Mouse (Mus musculus): ENCODE data around the gene Pold1. TPM values are rescaled to one million over a fixed set of nuclear protein-coding genes. Genes with fewer than 3 reads are reported as not detected.

Gene Pold1
- polyA plus RNA-seq, 1 experiment from 2014 or later: 66.4 TPM

DNA sequence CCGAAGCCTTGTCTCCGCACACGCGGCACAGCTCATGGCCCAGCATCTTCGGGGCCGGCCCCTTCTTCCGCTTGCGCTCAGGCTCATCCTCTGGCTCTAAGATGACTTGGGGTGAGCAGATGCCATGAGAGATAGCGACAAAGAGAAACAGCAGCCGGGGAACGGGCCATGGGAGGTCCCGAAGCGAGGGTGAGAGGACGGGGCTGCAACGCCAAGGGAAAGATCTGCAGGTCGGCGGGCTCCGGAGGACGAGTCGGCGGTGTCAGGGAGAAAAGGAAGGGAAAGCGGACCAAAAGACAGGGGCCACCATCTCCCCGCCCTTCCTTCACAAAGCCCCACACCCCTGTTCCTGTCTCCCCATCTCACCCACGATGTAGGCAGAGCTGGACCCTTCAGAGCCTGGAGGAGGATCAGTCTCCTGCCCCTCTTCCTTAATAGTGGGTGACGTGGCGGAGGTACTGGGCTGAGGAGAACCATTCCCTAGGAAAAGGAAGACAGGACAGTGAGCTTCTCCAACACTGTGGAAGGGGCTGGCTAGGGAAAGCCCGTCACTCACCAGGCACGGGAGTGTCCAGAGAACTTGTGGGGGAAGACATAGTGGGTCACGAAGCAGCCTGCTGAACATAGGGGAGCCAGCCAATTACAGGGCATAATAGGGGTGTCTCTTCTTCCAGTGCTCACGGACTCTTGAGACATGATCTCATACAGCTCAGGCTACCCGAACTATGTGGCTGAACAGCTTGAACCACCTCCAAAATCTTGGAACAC is 3.7 kb upstream of the Pold1 start:
- Histone ChIP-seq H3K36me3 (peaks cover 29% of the 10 kb centered on the region), H3K27me3 (replicated peaks) (no peaks in the 10 kb centered on the region), H3K9ac (no peak overlapping the region), H3K9me3 (no peaks in the 10 kb centered on the region), H3K4me1 (peaks cover 20% of the 10 kb centered on the region), H3K4me2 (replicated peaks) (peak overlapping the region; percentile 63), H3K4me3 (no peak overlapping the region), H3K27ac (no peak overlapping the region)
- 86% methylated on average over 31 of the region's 31 CpGs for WGBS
- ATAC-seq (ENCODE audit: low FRiP score, low read depth): no peak

DNA sequence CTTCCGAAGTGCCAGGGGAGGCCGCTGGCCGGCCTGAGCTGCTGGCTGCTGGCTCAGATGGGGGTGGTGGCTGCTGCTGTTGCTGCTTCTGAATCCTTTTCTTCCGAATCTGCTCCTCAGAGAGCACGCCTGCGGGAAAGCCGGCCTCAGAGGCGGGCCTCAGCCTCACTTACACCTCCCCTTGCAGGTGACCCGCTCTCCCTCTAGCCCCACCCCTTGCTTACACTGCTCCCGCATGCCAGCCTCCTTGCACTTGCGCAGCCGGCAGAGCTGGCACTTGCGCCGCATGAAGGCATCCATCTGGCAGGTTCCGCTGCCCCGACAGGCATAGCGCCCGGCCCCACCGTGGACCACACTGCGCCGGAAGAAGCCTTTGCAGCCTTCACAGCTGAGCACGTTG is 3.1 kb upstream of the Pold1 start:
- Histone ChIP-seq H3K4me1 (peaks cover 20% of the 10 kb centered on the region), H3K9me3 (no peaks in the 10 kb centered on the region), H3K36me3 (peaks cover 29% of the 10 kb centered on the region), H3K4me2 (replicated peaks) (no peak overlapping the region), H3K27ac (no peak overlapping the region), H3K27me3 (replicated peaks) (no peaks in the 10 kb centered on the region), H3K4me3 (no peak overlapping the region), H3K9ac (no peak overlapping the region)
- 71% methylated on average over 22 of the region's 22 CpGs for WGBS
- ATAC-seq (ENCODE audit: low FRiP score, low read depth): no peak

GRCm38 (mm10) chr7:44551301-44551700 is 2.7 kb upstream of the Pold1 start:
- H3K27ac ChIP-seq: no peak overlapping the region
- H3K27me3 ChIP-seq (replicated peaks): no peaks in the 10 kb centered on the region
- ATAC-seq (ENCODE audit: low FRiP score, low read depth): no peak
- H3K9ac ChIP-seq: no peak overlapping the region
- no peak overlapping the region for H3K4me3 ChIP-seq
- peaks cover 20% of the 10 kb centered on the region for H3K4me1 ChIP-seq
- no peak overlapping the region for H3K4me2 ChIP-seq (replicated peaks)
- peaks cover 29% of the 10 kb centered on the region for H3K36me3 ChIP-seq
- whole genome bisulfite sequencing: 92% methylated on average over 21 of the region's 21 CpGs
- 0 out of 2 replicates have a peak, but pooled peaks cover 2% of the 10 kb centered on the region for H3K9me3 ChIP-seq

DNA sequence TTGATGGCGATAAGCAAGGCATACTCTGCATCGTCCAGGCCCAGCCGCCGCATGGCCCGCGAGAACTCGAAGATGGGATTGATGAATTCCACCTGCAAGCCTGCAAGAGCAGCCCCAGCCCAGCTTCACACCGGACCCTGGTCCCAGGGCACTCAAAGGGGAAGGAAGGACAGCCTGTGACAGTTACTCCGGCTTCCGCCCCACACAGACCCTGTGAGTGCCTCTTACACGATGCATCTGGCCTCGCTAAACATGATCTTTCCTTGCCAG is 1.7 kb upstream of the Pold1 start:
- H3K4me3 ChIP-seq: no peak overlapping the region
- 0 out of 2 replicates have a peak, but pooled peaks cover 6% of the 10 kb centered on the region for H3K9me3 ChIP-seq
- H3K27me3 ChIP-seq (replicated peaks): no peaks in the 10 kb centered on the region
- H3K36me3 ChIP-seq: peaks cover 33% of the 10 kb centered on the region
- H3K27ac ChIP-seq: no peak overlapping the region
- no peak overlapping the region for H3K9ac ChIP-seq
- 94% methylated on average over 12 of the region's 12 CpGs for WGBS
- H3K4me2 ChIP-seq (replicated peaks): no peak overlapping the region
- ATAC-seq (ENCODE audit: low FRiP score, low read depth): no peak
- H3K4me1 ChIP-seq: peaks cover 20% of the 10 kb centered on the region

- H3K9ac ChIP-seq: no peak overlapping the region
- WGBS: 95% methylated on average over 23 of the region's 23 CpGs
- H3K9me3 ChIP-seq: 0 out of 2 replicates have a peak, but pooled peaks cover 6% of the 10 kb centered on the region
- H3K27ac ChIP-seq: no peak overlapping the region
- no peak overlapping the region for H3K4me2 ChIP-seq (replicated peaks)
- H3K27me3 ChIP-seq (replicated peaks): no peaks in the 10 kb centered on the region
- H3K36me3 ChIP-seq: peaks cover 33% of the 10 kb centered on the region
- H3K4me1 ChIP-seq: peaks cover 20% of the 10 kb centered on the region
- no peak for ATAC-seq (ENCODE audit: low FRiP score, low read depth)
- H3K4me3 ChIP-seq: no peak overlapping the region
These were observed 1.2 kb upstream of the Pold1 start for GRCm38 (mm10) chr7:44549621-44550408.

DNA sequence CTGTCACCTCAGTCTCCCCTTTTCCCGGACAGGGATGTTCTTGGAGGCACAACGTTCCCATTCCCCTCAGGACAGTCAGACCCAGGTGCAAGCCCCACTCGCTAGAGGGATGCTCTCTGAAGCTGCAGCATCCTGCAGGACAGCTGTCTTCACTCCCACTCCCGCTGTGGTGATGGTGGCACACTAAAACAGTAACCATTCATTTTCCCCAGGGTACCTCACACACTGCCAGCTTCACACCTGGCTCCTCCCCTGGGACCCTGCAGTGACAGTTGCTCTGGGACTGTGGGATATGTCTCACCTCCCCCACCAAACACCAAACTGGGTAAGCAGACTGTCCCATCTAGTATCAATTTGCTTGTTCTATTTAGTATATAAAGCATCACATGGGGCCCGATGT is 924 bp downstream of the Pold1 start:
- no peaks in the 10 kb centered on the region for H3K27me3 ChIP-seq (replicated peaks)
- H3K9ac ChIP-seq: peak overlapping the region; percentile 59
- 18% methylated on average over 5 of the region's 5 CpGs for WGBS
- no peak for ATAC-seq (ENCODE audit: low FRiP score, low read depth)
- peak overlapping the region; percentile 92 for H3K4me2 ChIP-seq (replicated peaks)
- peaks cover 13% of the 10 kb centered on the region for H3K4me1 ChIP-seq
- peaks cover 39% of the 10 kb centered on the region for H3K36me3 ChIP-seq
- H3K9me3 ChIP-seq: 0 out of 2 replicates have a peak, but pooled peaks cover 6% of the 10 kb centered on the region
- H3K4me3 ChIP-seq: peak overlapping the region; percentile 59
- no peak overlapping the region for H3K27ac ChIP-seq

- ATAC-seq (ENCODE audit: low FRiP score, low read depth): no peak
These were observed 1.6 kb downstream of the Pold1 start for GRCm38 (mm10) chr7:44547041-44547440.

GRCm38 (mm10) chr7:44546274-44546673 is 2.4 kb downstream of the Pold1 start:
- H3K27ac ChIP-seq: no peak overlapping the region
- H3K4me2 ChIP-seq (replicated peaks): no peak overlapping the region
- no peak overlapping the region for H3K4me3 ChIP-seq
- no peak for ATAC-seq (ENCODE audit: low FRiP score, low read depth)
- 96% methylated on average over 3 of the region's 3 CpGs for WGBS
- no peak overlapping the region for H3K9ac ChIP-seq
- H3K36me3 ChIP-seq: peaks cover 42% of the 10 kb centered on the region
- no peaks in the 10 kb centered on the region for H3K27me3 ChIP-seq (replicated peaks)
- 0 out of 2 replicates have a peak, but pooled peaks cover 6% of the 10 kb centered on the region for H3K9me3 ChIP-seq
- peaks cover 13% of the 10 kb centered on the region for H3K4me1 ChIP-seq

More at GRCm38 (mm10) chr7:44547041-44547440, 1.6 kb downstream of the Pold1 start:
- no peaks in the 10 kb centered on the region for H3K27me3 ChIP-seq (replicated peaks)
- WGBS: 98% methylated on average over 13 of the region's 13 CpGs
- no peak overlapping the region for H3K9ac ChIP-seq
- H3K36me3 ChIP-seq: peaks cover 42% of the 10 kb centered on the region
- H3K27ac ChIP-seq: no peak overlapping the region
- 0 out of 2 replicates have a peak, but pooled peaks cover 6% of the 10 kb centered on the region for H3K9me3 ChIP-seq
- H3K4me1 ChIP-seq: peaks cover 13% of the 10 kb centered on the region
- H3K4me3 ChIP-seq: no peak overlapping the region
- peak overlapping the region; percentile 92 for H3K4me2 ChIP-seq (replicated peaks)

- H3K27ac ChIP-seq: no peak overlapping the region
- no peak for ATAC-seq (ENCODE audit: low FRiP score, low read depth)
- H3K4me2 ChIP-seq (replicated peaks): no peak overlapping the region
- no peak overlapping the region for H3K9ac ChIP-seq
- WGBS: 83% methylated on average over 12 of the region's 12 CpGs
- H3K27me3 ChIP-seq (replicated peaks): no peaks in the 10 kb centered on the region
- H3K36me3 ChIP-seq: peaks cover 55% of the 10 kb centered on the region
- peaks cover 8% of the 10 kb centered on the region for H3K4me1 ChIP-seq
- 0 out of 2 replicates have a peak, but pooled peaks cover 6% of the 10 kb centered on the region for H3K9me3 ChIP-seq
- no peak overlapping the region for H3K4me3 ChIP-seq
These were observed 5.6 kb downstream of the Pold1 start for GRCm38 (mm10) chr7:44543071-44543470.

DNA sequence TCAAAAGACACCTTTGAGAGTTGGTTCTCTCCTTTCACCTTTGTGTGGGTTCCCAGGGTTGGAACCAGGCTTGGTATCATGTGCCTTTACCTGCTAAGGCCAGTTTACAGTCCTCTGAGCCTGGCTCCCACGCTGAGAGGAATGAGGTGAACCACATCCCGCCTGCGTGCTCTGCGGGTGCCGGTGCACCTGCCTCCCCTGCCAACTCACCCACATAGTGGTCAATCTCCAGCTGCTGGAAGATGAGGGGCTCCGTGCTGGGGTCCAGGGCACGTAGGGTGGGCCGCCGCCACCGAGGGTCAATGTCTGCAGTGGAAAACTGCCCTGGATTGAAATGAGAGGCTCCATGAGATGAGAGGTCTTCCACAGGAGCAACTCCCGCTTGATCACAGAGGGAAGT is 6.1 kb downstream of the Pold1 start:
- no peak overlapping the region for H3K4me2 ChIP-seq (replicated peaks)
- no peak overlapping the region for H3K27ac ChIP-seq
- no peak for ATAC-seq (ENCODE audit: low FRiP score, low read depth)
- H3K27me3 ChIP-seq (replicated peaks): no peaks in the 10 kb centered on the region
- no peak overlapping the region for H3K9ac ChIP-seq
- WGBS: 93% methylated on average over 11 of the region's 11 CpGs
- 0 out of 2 replicates have a peak, but pooled peaks cover 6% of the 10 kb centered on the region for H3K9me3 ChIP-seq
- peaks cover 60% of the 10 kb centered on the region for H3K36me3 ChIP-seq
- H3K4me3 ChIP-seq: no peak overlapping the region
- H3K4me1 ChIP-seq: peaks cover 2% of the 10 kb centered on the region

DNA sequence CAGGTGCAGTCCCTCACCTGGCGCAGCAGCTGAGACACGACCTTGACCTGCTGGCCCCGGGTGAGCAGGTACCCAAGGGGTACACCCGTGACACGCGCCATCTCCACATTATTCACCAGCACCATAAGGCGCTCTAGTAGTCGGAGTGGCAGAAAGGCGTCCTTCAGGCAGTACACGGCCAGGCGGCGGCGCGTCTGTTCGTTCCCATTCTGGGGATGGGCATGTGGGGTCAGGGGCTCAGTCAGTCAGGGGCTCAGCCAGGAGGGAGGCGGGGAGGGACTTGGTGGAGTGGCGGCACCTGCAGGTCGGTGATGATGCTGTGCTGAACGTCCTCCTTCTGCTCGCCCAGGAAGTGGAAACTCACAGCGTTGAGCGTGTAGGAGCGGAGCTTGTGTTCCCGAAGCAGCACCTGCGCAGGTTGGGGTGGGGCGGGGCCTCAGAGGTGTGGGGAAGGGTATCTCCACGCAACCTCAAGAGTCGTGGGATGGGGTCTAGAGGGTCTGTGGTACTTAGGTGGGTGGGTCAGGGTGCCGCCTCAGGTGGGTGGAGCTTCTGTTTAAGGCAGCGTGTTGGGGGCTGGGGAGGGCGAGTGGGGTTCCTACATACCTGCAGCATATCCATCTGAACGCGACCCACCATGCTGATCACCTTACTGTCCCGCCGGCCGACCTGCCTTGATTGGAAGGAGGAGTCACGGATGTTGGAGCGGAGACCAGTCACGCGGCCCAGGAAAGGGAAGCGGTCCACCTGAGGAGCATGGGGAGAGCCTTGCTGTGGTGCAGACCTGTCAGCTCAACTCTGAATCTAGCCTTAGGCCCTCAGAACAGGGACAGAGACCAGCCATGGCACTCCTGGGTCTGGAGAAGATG is 9.7 kb downstream of the Pold1 start:
- Histone ChIP-seq H3K4me1 (no peaks in the 10 kb centered on the region), H3K9me3 (no peaks in the 10 kb centered on the region), H3K4me2 (replicated peaks) (no peak overlapping the region), H3K9ac (no peak overlapping the region), H3K27me3 (replicated peaks) (no peaks in the 10 kb centered on the region), H3K4me3 (no peak overlapping the region), H3K27ac (no peak overlapping the region), H3K36me3 (peaks cover 91% of the 10 kb centered on the region)
- 93% methylated on average over 41 of the region's 41 CpGs for WGBS
- ATAC-seq (ENCODE audit: low FRiP score, low read depth): no peak

- Histone ChIP-seq H3K4me3 (no peak overlapping the region), H3K4me1 (no peaks in the 10 kb centered on the region), H3K36me3 (peaks cover 98% of the 10 kb centered on the region), H3K27ac (no peak overlapping the region), H3K9ac (no peak overlapping the region), H3K9me3 (no peaks in the 10 kb centered on the region), H3K27me3 (replicated peaks) (no peaks in the 10 kb centered on the region), H3K4me2 (replicated peaks) (no peak overlapping the region)
- no peak for ATAC-seq (ENCODE audit: low FRiP score, low read depth)
- WGBS: 93% methylated on average over 13 of the region's 13 CpGs
These were observed 11.2 kb downstream of the Pold1 start for GRCm38 (mm10) chr7:44537496-44537895.
